Mouse (Mus musculus) gastrocnemius, adult 2 months (tissue): ENCODE measurements around the gene Axin2. TPM values are rescaled to one million over a fixed set of nuclear protein-coding genes. Genes with fewer than 3 reads are reported as not detected.
A peak's percentile ranks its signal among the peaks of the same experiment; 100 is the strongest.

Source experiments
- DNase-seq: peaks from one replicate; pipeline ENCODE4 v3.0.0; 2022
- H3K27ac ChIP-seq: fragments of 200-600 bp; 2 replicates; pipeline ENCODE4 v1.8.1; 2022; ENCODE audit warnings: mild to moderate bottlenecking
- H3K4me3 ChIP-seq: fragments of 200-600 bp; 2 replicates; pipeline ENCODE4 v1.8.1; 2022; ENCODE audit warnings: mild to moderate bottlenecking, moderate library complexity
- CTCF ChIP-seq: fragments of 200-600 bp; IDR thresholded peaks from 2 replicates; pipeline ENCODE4 v1.8.1; 2022; ENCODE audit warnings: antibody characterized with exemption, mild to moderate bottlenecking, moderate library complexity
- intact Hi-C: fragments of 180-260 bp; cut with DNase I; formaldehyde crosslinking; loops from one replicate; pipeline ENCODE4 v1.15.1; 2025
- total RNA-seq, 2 experiments: library from RNA; stranded (reverse); gene quantifications; 2 replicates each; pipeline ENCODE4 v1.2.3; 2021

Gene Axin2
- total RNA-seq, 2 experiments from 2014 or later, result 8.5 to 9.3 TPM

GRCm38 (mm10) chr11:108940655-108941412 is 20.7 kb downstream of the Axin2 start:
- no peak for TF ChIP-seq CTCF
- no peak overlapping the region for H3K4me3 ChIP-seq
- H3K27ac ChIP-seq, result no peak overlapping the region
- no peak for DNase-seq
- intact Hi-C loops, result no loop called here

- peak; percentile 50 for DNase-seq
- intact Hi-C loops, result no loop called here
- Histone ChIP-seq H3K4me3 (no peak overlapping the region), H3K27ac (no peak overlapping the region)
- TF ChIP-seq CTCF, result no peak
Measured at GRCm38 (mm10) chr11:108941836-108942235, 21.7 kb downstream of the Axin2 start.

DNA sequence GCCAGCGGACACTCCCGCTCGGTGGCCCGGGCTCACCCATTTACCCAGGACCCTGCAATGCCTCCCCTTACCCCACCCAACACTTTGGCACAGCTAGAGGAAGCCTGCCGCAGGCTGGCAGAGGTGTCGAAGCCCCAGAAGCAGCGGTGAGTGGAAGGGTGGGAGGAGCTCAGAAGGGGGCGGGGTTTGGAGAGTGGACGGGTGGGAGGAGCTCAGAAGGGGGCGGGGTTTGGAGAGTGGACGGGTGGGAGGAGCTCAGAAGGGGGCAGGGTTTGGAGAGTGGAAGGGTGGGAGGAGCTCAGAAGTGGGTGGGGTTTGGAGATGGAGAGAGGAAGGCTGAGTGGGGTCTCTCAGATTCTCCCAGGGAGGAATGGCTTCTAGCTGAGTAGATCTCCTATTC is 23.6 kb downstream of the Axin2 start:
- Histone ChIP-seq H3K27ac (no peak overlapping the region), H3K4me3 (no peak overlapping the region)
- intact Hi-C loops, result no loop called here
- no peak for DNase-seq
- TF ChIP-seq CTCF, result no peak

DNA sequence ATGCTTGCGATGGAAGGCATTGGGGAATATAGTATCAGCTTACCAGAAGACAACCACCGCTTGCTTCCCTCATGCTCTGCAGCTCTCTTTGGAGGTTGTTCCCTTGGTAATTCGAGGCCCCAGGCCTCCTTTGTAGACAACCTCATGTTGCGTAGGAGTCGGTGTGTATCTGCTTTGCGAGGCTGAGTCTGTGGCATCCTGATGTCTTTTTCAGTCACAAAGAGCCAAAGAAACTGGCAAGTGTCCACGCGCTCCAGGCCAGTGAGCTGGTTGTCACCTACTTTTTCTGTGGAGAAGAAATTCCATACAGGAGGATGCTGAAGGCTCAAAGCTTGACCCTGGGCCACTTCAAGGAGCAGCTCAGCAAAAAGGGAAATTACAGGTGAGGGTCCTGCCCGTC is 25.5 kb downstream of the Axin2 start:
- no peak overlapping the region for H3K27ac ChIP-seq
- no peak for TF ChIP-seq CTCF
- DNase-seq, result no peak
- H3K4me3 ChIP-seq, result no peak overlapping the region
- intact Hi-C loops, result no loop called here

GRCm38 (mm10) chr11:108947425-108948184 is 27.5 kb downstream of the Axin2 start:
- no peak for TF ChIP-seq CTCF
- Histone ChIP-seq H3K27ac (no peak overlapping the region), H3K4me3 (no peak overlapping the region)
- peak; percentile 57 for DNase-seq
- intact Hi-C loops, result no loop called here

GRCm38 (mm10) chr11:108948501-108948900 is 28.4 kb downstream of the Axin2 start:
- Histone ChIP-seq H3K4me3 (no peak overlapping the region), H3K27ac (no peak overlapping the region)
- TF ChIP-seq CTCF, result no peak
- DNase-seq, result no peak
- intact Hi-C loops, result no loop called here

DNA sequence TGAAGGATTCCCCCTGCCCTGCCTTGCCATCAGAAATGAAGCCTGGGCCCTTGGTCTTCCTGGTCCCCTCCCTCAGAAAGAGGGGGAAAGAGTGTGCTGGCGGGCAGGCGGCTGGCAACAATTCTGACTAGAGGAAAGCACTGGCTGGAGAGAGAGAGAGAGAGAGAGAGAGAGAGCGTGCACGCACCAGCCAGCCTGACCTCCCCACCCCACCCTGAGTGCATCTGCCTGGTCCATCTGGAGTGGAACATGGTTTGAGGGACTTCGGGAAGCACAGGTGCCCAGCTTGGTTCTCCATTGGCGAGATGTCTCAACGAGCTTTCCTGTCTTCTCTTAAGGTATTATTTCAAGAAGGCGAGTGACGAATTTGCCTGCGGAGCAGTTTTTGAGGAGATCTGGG is 28.8 kb downstream of the Axin2 start:
- intact Hi-C loops, result no loop called here
- no peak for DNase-seq
- no peak for TF ChIP-seq CTCF
- Histone ChIP-seq H3K4me3 (no peak overlapping the region), H3K27ac (no peak overlapping the region)

DNA sequence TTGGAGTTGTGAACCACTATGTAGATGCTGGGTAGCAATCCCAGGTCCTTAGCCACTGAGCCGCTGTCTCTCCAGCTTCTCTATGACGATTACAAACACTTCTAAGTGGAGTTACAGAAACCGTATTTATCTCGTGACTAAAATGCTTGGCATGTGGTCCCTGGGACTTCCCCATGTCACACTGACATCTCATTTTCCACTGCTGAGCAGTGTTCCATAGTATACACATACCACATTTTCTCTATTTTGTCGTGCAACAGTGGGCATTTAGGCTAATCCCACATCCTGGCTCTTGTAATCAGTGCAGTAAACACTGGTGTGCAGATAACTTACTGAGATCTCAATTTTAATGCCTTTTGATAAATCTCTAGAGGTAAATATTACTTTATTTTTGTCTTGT is 32.2 kb downstream of the Axin2 start:
- intact Hi-C loops, result no loop called here
- no peak for TF ChIP-seq CTCF
- no peak for DNase-seq
- H3K27ac ChIP-seq, result no peak overlapping the region
- no peak overlapping the region for H3K4me3 ChIP-seq

GRCm38 (mm10) chr11:108955943-108956342 is 35.8 kb downstream of the Axin2 start:
- Histone ChIP-seq H3K27ac (no peak overlapping the region), H3K4me3 (no peak overlapping the region)
- TF ChIP-seq CTCF, result no peak
- DNase-seq, result no peak
- intact Hi-C loops, result no loop called here

- DNase-seq, result no peak
- no peak overlapping the region for H3K4me3 ChIP-seq
- TF ChIP-seq CTCF, result no peak
- intact Hi-C loops, result no loop called here
- H3K27ac ChIP-seq, result no peak overlapping the region
Measured at GRCm38 (mm10) chr11:108958349-108958748, 38.2 kb downstream of the Axin2 start.

GRCm38 (mm10) chr11:108959196-108959595 is 39.0 kb downstream of the Axin2 start:
- no peak for DNase-seq
- no peak overlapping the region for H3K27ac ChIP-seq
- intact Hi-C loops, result no loop called here
- H3K4me3 ChIP-seq, result no peak overlapping the region
- no peak for TF ChIP-seq CTCF

DNA sequence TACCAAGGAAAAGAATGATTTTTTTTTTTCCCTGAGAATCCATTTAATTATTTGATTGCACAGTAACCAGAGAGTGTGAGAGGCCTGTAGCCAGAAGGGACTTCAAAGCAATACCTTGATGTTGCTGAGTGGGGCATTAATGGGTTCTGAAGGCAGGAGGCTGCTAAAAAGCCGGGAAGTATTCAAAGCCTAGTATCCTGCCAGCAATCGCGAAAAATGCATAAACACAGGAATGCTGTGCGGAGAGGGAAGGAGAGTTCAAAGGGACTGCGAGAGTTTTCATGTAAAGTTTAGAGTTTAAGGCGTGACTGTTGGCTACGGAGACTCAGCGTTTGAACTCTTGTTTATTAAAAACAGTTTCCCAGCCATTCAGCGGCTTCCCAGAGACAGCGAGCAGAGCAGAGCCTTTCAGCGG is 41.5 kb downstream of the Axin2 start:
- H3K27ac ChIP-seq, result no peak overlapping the region
- TF ChIP-seq CTCF, result no peak
- no peak overlapping the region for H3K4me3 ChIP-seq
- intact Hi-C loops, result no loop called here
- DNase-seq, result no peak

GRCm38 (mm10) chr11:108963476-108964232 is 43.5 kb downstream of the Axin2 start:
- Histone ChIP-seq H3K27ac (no peak overlapping the region), H3K4me3 (no peak overlapping the region)
- DNase-seq, result no peak
- no peak for TF ChIP-seq CTCF
- intact Hi-C loops, result no loop called here
